Comparison of ENCODE assay signal across 9 mouse cellular contexts in genomic region chr2:74965384-74966060, GRCm38 (mm10).
DNase-seq lines count a peak whose midpoint lies in the region; ATAC-seq and TF ChIP-seq lines count a peak whose summit lies in the region.
"Had no signal": no experiment of that assay in that cellular context is flagged by ENCODE, and none has a peak within 500 bp of the region (broad histone marks: within the 10 kb centered on the region; RNA-seq: fewer than 3 reads in every experiment).

No protein-coding gene starts in this region.

- H3K4me1 ChIP-seq in heart, adult 2 months (ENCODE audit: control insufficient read depth, insufficient read depth, low read length): peaks cover 8% of the 10 kb centered on the region
- peaks cover 14% of the 10 kb centered on the region for H3K4me1 ChIP-seq in kidney, embryonic 16.5 days (ENCODE audit: insufficient read depth, low read length)
- peaks cover 10% of the 10 kb centered on the region for H3K4me1 ChIP-seq in midbrain, embryonic 13.5 days (replicated peaks)

- peak; percentile 83; the same call in 1 of the 2 replicates for TF ChIP-seq EP300 in heart, adult 2 months (IDR thresholded peaks at IDR 0.05; ENCODE audit: insufficient read depth, low read depth, low read length)

- TF ChIP-seq POLR2A in heart, adult 2 months (IDR thresholded peaks at IDR 0.05; ENCODE audit: insufficient read depth, low read depth, low read length): 0 out of 2 replicates have a peak, but pooled peaks have one; percentile 25

- peak overlapping the region; percentile 2; the same call in 1 of the 2 replicates for H3K9ac ChIP-seq in heart, adult 2 months (ENCODE audit: low read depth, low read length)
- 0 out of 2 replicates have a peak overlapping the region, but pooled peaks have one; percentile 15 for H3K9ac ChIP-seq in kidney, embryonic 16.5 days (replicated peaks; ENCODE audit: low read length)
- peak overlapping the region; percentile 10; the same call in 1 of the 2 replicates for H3K9ac ChIP-seq in midbrain, embryonic 13.5 days (replicated peaks)

- H3K36me3 ChIP-seq in heart, adult 2 months (ENCODE audit: control insufficient read depth, insufficient read depth, low read length): 0 out of 2 replicates have a peak, but pooled peaks cover 2% of the 10 kb centered on the region
- H3K36me3 ChIP-seq in kidney, embryonic 16.5 days (ENCODE audit: insufficient read depth, low read length): no peaks in the 10 kb centered on the region
- H3K36me3 ChIP-seq in midbrain, embryonic 13.5 days: no peaks in the 10 kb centered on the region

- H3K9me3 ChIP-seq in kidney, embryonic 16.5 days (ENCODE audit: low read length): no peaks in the 10 kb centered on the region
- H3K9me3 ChIP-seq in midbrain, embryonic 13.5 days: no peaks in the 10 kb centered on the region

- no peaks in the 10 kb centered on the region for H3K79me2 ChIP-seq in heart, adult 2 months (replicated peaks; ENCODE audit: control insufficient read depth, insufficient read depth, low read length)

- intact Hi-C loops in heart, adult 2 months (cut with DNase I): loop anchor here (2.0 to 10.0 kb wide), 3 partner anchors 89 to 169 kb away; partner anchors contain the start of gene Mtx2

- H3K4me2 ChIP-seq in kidney, embryonic 16.5 days (replicated peaks; ENCODE audit: low read depth, low read length): peak overlapping the region; percentile 34
- H3K4me2 ChIP-seq in midbrain, embryonic 13.5 days (replicated peaks): peak overlapping the region; percentile 33

- no peaks in the 10 kb centered on the region for H3K27me3 ChIP-seq in heart, adult 2 months (ENCODE audit: control insufficient read depth, insufficient read depth, low read length)
- H3K27me3 ChIP-seq in kidney, embryonic 16.5 days (ENCODE audit: insufficient read depth, low read length): no peaks in the 10 kb centered on the region
- 0 out of 2 replicates have a peak, but pooled peaks cover 8% of the 10 kb centered on the region for H3K27me3 ChIP-seq in midbrain, embryonic 13.5 days

- WGBS in heart, adult 2 months: 32% methylated on average over 18 of the region's 18 CpGs
- 27% methylated on average over 18 of the region's 18 CpGs for WGBS in kidney, embryonic 16.5 days
- 25% methylated on average over 18 of the region's 18 CpGs for WGBS in midbrain, embryonic 13.5 days

- ATAC-seq in frontal cortex, adult (ENCODE audit: low TSS enrichment): no peak
- ATAC-seq in kidney, embryonic 16.5 days (ENCODE audit: low FRiP score, low TSS enrichment): peak; percentile 82
- peak; percentile 70 for ATAC-seq in midbrain, embryonic 13.5 days

- peak overlapping the region; percentile 53 for H3K27ac ChIP-seq in heart, adult 2 months
- peak overlapping the region; percentile 48; the same call in 1 of the 2 replicates for H3K27ac ChIP-seq in kidney, embryonic 16.5 days (ENCODE audit: low read length)
- no peak overlapping the region for H3K27ac ChIP-seq in midbrain, embryonic 13.5 days

- TF ChIP-seq CTCF in heart, adult 2 months (IDR thresholded peaks at IDR 0.05): no peak

- DNase-seq in frontal cortex, postnatal 10 days (ENCODE audit: low spot score in 2 of 2): peak; percentile 11 to 19
- peak; percentile 77 for DNase-seq in embryo, embryonic 11 days
- DNase-seq in heart, adult 2 months: peak; percentile 66 to 78
- no peak for DNase-seq in spleen, postnatal 14 days (ENCODE audit: low spot score in 2 of 2)
- DNase-seq in spleen, postnatal 36 days (ENCODE audit: low spot score in 2 of 2): no peak

- no peak overlapping the region for H3K4me3 ChIP-seq in heart, adult 2 months
- no peak overlapping the region for H3K4me3 ChIP-seq in kidney, embryonic 16.5 days (ENCODE audit: low read length)
- H3K4me3 ChIP-seq in midbrain, embryonic 13.5 days (replicated peaks): 0 out of 2 replicates have a peak overlapping the region, but pooled peaks have one; percentile 7
- H3K4me3 ChIP-seq: erythroblast, embryonic 14.5 days had no signal

Comparison
In these comparisons a context has a peak if more than half of its experiments do, and no peak if none do; other contexts are left out.
1. DNase-seq: peak in frontal cortex, postnatal 10 days (2 of 2), embryo, embryonic 11 days (single experiment) and heart, adult 2 months (2 of 2); none in spleen, postnatal 14 days (0 of 2) and spleen, postnatal 36 days (0 of 2).
2. Peak in every context shown above with its lines, with median percentiles within 50 percentile points of each other: H3K9ac ChIP-seq.